Mouse (Mus musculus) thymus, adult 2 months (tissue): ENCODE measurements around the gene Frrs1l.

Source experiments
- CTCF ChIP-seq: fragments of 200-500 bp; IDR thresholded peaks from 2 replicates; pipeline ENCODE4 v1.5.1; 2012; ENCODE audit warnings: mild to moderate bottlenecking, control low read depth, low read length, moderate library complexity, borderline replicate concordance; ENCODE audit not compliant: control insufficient read depth, poor library complexity, insufficient read depth; ENCODE audit errors: extremely low read depth
- POLR2A ChIP-seq: fragments of 200-500 bp; IDR thresholded peaks from 2 replicates; pipeline ENCODE4 v1.6.1; 2012; ENCODE audit warnings: mild to moderate bottlenecking, low read length, control low read depth, moderate library complexity; ENCODE audit not compliant: control insufficient read depth, poor library complexity, insufficient read depth; ENCODE audit errors: extremely low read depth

DNA sequence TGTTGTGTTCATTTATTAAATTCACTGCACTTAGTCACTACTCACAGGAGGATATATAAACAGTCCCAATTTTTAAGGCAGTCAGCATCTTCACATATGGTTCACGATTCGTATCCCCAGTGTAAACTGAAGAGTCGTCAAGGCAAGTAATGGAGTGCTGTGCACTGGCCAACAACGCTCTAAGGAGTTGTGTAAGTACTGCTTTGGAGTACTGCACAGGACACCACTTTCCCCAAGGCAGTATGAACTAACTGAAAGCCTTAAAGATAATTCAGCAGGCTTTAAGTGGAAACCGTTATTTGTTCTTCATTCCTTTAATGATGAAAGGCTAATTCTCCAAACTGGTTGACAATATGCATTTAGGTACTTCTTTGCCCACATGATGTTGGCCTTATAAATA lies 82.5 kb downstream of the Frrs1l start:
- TF ChIP-seq POLR2A = no peak
- TF ChIP-seq CTCF = no peak
